Mouse (Mus musculus): Measurements from ENCODE around the gene Bbs9. TPM values are rescaled to one million over a fixed set of nuclear protein-coding genes. Genes with fewer than 3 reads are reported as not detected.

Bbs9 gene
- total and polyA plus RNA-seq, 3 experiments, result 6.9 to 9.1 (median 7.8) TPM

- Histone ChIP-seq H3K4me2 (ENCODE audit: insufficient read depth, low read depth, poor library complexity, severe bottlenecking) (no peak overlapping the region), H3K9ac (ENCODE audit: insufficient read depth, low read depth) (no peak overlapping the region), H3K4me1 (ENCODE audit: control insufficient read depth in 1 of 2, insufficient read depth in 2 of 2) (peaks cover 0 to 12% of the 10 kb centered on the region in 2 experiments; a peak in 2 of 4 replicates), H3K4me3 (replicated peaks in 1 of 3; ENCODE audit: low read depth in 2 of 3, low read length in 2 of 3, poor library complexity in 1 of 3) (no peak overlapping the region), H3K79me2 (replicated peaks; ENCODE audit: control insufficient read depth, extremely low read depth, insufficient read depth, poor library complexity, severe bottlenecking) (no peaks in the 10 kb centered on the region; the same call in 1 of the 2 replicates), H3K27ac (ENCODE audit: insufficient read depth, low read depth) (no peak overlapping the region), H3K9me3 (replicated peaks; ENCODE audit: low read length) (no peaks in the 10 kb centered on the region), H3K27me3 (replicated peaks) (no peaks in the 10 kb centered on the region), H3K36me3 (replicated peaks in 1 of 2; ENCODE audit: control insufficient read depth in 1 of 2, insufficient read depth in 1 of 2, low read length in 1 of 2) (no peaks in the 10 kb centered on the region)
- dilution Hi-C loops (cut with MboI; ENCODE audit: extremely low pct_ligation_motif_present, extremely low pct_unique_long_range_greater_than_20kb, low sequenced_read_pairs) (no loop called here), in situ Hi-C loops (cut with MboI; ENCODE audit: low pct_ligation_motif_present, low pct_unique_long_range_greater_than_20kb, low sequenced_read_pairs) (no loop called here)
- no peak for DNase-seq (ENCODE audit: extremely low read depth)
- no peak for TF ChIP-seq ETS1 (conservative IDR thresholded peaks at IDR 0.05; ENCODE audit: low read depth, low read length)
- no peak for TF ChIP-seq KAT2A (IDR thresholded peaks at IDR 0.05; ENCODE audit: insufficient replicate concordance, low read length)
- TF ChIP-seq USF2 (conservative IDR thresholded peaks at IDR 0.05; ENCODE audit: low read depth, low read length), result no peak
- no peak for TF ChIP-seq ZNF384 (IDR thresholded peaks at IDR 0.05; ENCODE audit: low read depth, low read length)
- TF ChIP-seq CHD1 (IDR thresholded peaks at IDR 0.05; ENCODE audit: low read depth, low read length), result no peak
- TF ChIP-seq TBP (conservative IDR thresholded peaks at IDR 0.05; ENCODE audit: low read depth, low read length), result no peak
- no peak for TF ChIP-seq IRF4 (IDR thresholded peaks at IDR 0.05; ENCODE audit: low read depth, low read length)
- no peak for TF ChIP-seq ZC3H11A (IDR thresholded peaks at IDR 0.05; ENCODE audit: low read depth, low read length)
- no peak for TF ChIP-seq MXI1 (IDR thresholded peaks at IDR 0.05; ENCODE audit: low read depth, low read length)
- no peak for TF ChIP-seq USF1 (IDR thresholded peaks at IDR 0.05; ENCODE audit: low read depth, low read length)
- no peak for TF ChIP-seq NRF1 (IDR thresholded peaks at IDR 0.05; ENCODE audit: low read depth, low read length)
- TF ChIP-seq HCFC1 (IDR thresholded peaks at IDR 0.05; ENCODE audit: low read depth, low read length), result no peak
Observed at GRCm38 (mm10) chr9:22593032-22593431, 117.5 kb downstream of the Bbs9 start.

DNA sequence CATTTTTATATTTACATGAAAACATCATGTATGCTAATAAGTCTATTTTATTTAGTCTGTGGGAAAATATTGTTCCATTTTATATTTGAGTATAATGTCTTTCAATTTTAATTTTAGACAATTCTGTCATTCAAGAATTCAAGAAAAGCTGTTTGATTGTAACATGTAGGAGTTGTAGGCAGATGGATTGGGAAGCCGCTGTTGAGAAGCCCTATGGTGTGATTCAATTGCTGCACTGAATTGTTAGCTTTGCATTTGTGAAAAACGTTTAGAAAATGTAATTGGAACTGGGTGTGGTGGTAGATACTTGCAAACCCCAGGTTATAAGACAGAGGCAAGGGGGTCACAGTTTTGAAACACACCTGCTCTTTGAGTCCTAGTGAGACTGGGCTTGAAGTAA is 121.1 kb downstream of the Bbs9 start:
- TF ChIP-seq ELF1 (IDR thresholded peaks at IDR 0.05; ENCODE audit: low read depth, low read length) (no peak), E2F4 (IDR thresholded peaks at IDR 0.05; ENCODE audit: insufficient replicate concordance, low read depth, low read length) (no peak), MAFK (IDR thresholded peaks at IDR 0.05; ENCODE audit: insufficient replicate concordance, low read length) (no peak), TCF12 (IDR thresholded peaks at IDR 0.05; ENCODE audit: low read depth, low read length) (no peak), USF1 (IDR thresholded peaks at IDR 0.05; ENCODE audit: low read depth, low read length) (no peak), PAX5 (IDR thresholded peaks at IDR 0.05; ENCODE audit: low read length) (no peak), ZNF384 (IDR thresholded peaks at IDR 0.05; ENCODE audit: low read depth, low read length) (no peak), NELFE (IDR thresholded peaks at IDR 0.05; ENCODE audit: low read depth, low read length) (no peak), CHD1 (IDR thresholded peaks at IDR 0.05; ENCODE audit: low read depth, low read length) (no peak), BHLHE40 (IDR thresholded peaks at IDR 0.05; ENCODE audit: low read depth, low read length) (no peak), TBP (conservative IDR thresholded peaks at IDR 0.05; ENCODE audit: low read depth, low read length) (no peak), JUND (conservative IDR thresholded peaks at IDR 0.05; ENCODE audit: low read depth, low read length) (no peak), POLR2AphosphoS2 (IDR thresholded peaks at IDR 0.05; ENCODE audit: low read depth, low read length) (no peak), SMC3 (IDR thresholded peaks at IDR 0.05; ENCODE audit: low read depth, low read length) (no peak), GABPA (IDR thresholded peaks at IDR 0.05; ENCODE audit: insufficient replicate concordance, low read depth, low read length) (no peak), EP300 (IDR thresholded peaks at IDR 0.05; ENCODE audit: low read length) (no peak)
- peaks cover 0 to 12% of the 10 kb centered on the region in 2 experiments; a peak in 2 of 4 replicates for H3K4me1 ChIP-seq (ENCODE audit: control insufficient read depth in 1 of 2, insufficient read depth in 2 of 2)
- no peak overlapping the region for H3K9ac ChIP-seq (ENCODE audit: insufficient read depth, low read depth)
- no peak overlapping the region for H3K27ac ChIP-seq (ENCODE audit: insufficient read depth, low read depth)
- H3K36me3 ChIP-seq (replicated peaks in 1 of 2; ENCODE audit: control insufficient read depth in 1 of 2, insufficient read depth in 1 of 2, low read length in 1 of 2), result no peaks in the 10 kb centered on the region
- no peak overlapping the region for H3K4me3 ChIP-seq (replicated peaks in 1 of 3; ENCODE audit: low read depth in 2 of 3, low read length in 2 of 3, poor library complexity in 1 of 3)
- no peaks in the 10 kb centered on the region; the same call in 1 of the 2 replicates for H3K79me2 ChIP-seq (replicated peaks; ENCODE audit: control insufficient read depth, extremely low read depth, insufficient read depth, poor library complexity, severe bottlenecking)
- H3K27me3 ChIP-seq (replicated peaks), result no peaks in the 10 kb centered on the region
- DNase-seq (ENCODE audit: extremely low read depth), result no peak
- no peaks in the 10 kb centered on the region for H3K9me3 ChIP-seq (replicated peaks; ENCODE audit: low read length)
- dilution Hi-C loops (cut with MboI; ENCODE audit: extremely low pct_ligation_motif_present, extremely low pct_unique_long_range_greater_than_20kb, low sequenced_read_pairs), result no loop called here
- H3K4me2 ChIP-seq (ENCODE audit: insufficient read depth, low read depth, poor library complexity, severe bottlenecking), result no peak overlapping the region
- in situ Hi-C loops (cut with MboI; ENCODE audit: low pct_ligation_motif_present, low pct_unique_long_range_greater_than_20kb, low sequenced_read_pairs), result no loop called here
